Mouse (Mus musculus) monocyte, adult 5-6 weeks (primary cell): ENCODE measurements around the gene Nucb2. TPM values are rescaled to one million over a fixed set of nuclear protein-coding genes. Genes with fewer than 3 reads are reported as not detected.

Experiments used
- ATAC-seq: fragments of 153-309, 156-312 bp; replicated peaks from 2 replicates; pipeline ENCODE4 v1.8.0; 2017; ENCODE audit warnings: mild to moderate bottlenecking; ENCODE audit not compliant: low TSS enrichment, insufficient number of reproducible peaks, severe bottlenecking, poor library complexity, low FRiP score
- total RNA-seq: library from RNA; stranded (forward); fragments of 200-1000, 200-491, 200-594 nt; gene quantifications from 3 replicates; pipeline ENCODE4 v1.2.3, GENCODE M21; 2017

The Nucb2 gene
- total RNA-seq, result 19.3 to 35.3 TPM (median 33.1 TPM) in 3 replicates

DNA sequence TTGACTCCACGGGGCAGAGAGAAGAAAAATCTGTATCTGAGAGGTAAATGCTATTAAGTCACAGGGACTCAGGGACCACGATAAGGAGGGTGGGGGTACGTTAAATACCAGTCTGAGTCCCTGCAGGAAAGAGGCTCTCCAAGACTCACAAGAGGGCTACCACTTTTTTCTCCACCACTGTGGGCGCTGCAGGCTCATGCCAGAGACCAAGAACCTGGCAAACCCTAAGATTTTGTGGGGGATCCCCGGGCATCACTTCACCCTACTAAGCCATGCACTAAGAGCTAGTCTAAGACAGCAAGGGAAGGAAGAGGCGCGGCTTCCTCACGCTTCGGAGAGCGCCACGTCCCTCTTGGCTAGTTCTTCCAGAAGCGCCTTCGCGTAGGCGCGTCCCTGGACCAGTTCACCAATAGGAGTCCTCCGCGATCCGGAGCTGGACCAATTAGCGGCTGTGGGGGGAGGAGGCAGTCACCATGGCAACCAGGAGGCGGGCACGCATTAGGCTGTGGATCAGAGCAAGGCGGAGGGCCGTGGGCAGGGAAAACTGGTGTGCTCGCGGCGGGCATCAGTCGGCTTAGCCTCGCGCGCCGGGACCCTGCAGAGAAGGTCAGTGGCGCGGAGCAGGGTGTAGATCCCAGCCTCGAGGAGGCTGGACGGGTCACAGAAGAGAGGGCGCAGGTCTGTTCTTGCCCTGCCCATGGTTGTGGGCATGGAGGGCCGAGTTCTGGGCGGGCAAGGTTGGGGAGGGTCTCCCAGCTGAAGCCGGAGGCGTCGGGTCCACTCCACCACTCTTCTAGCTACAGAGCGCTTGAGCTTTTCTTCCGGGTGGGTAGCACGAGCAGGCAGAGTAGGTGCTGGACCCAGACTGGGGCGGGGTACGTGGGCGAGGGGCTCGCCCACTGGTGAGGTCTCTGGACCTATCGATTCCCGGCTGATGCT lies at the start of gene Nucb2:
TSS of gene Nucb2 (plus strand) at position 491 of the 939 bp plus-strand sequence.
- peak; percentile 100 for ATAC-seq

- no peak for ATAC-seq
These were observed 47.2 kb upstream of the Nucb2 start for GRCm38 (mm10) chr7:116456964-116457363.

GRCm38 (mm10) chr7:116457391-116457790 lies 46.8 kb upstream of the Nucb2 start:
- no peak for ATAC-seq

- ATAC-seq, result peak; percentile 93
These were observed 45.2 kb upstream of the Nucb2 start for GRCm38 (mm10) chr7:116458985-116459441.

- no peak for ATAC-seq
These were observed 42.1 kb upstream of the Nucb2 start for GRCm38 (mm10) chr7:116462114-116462513.

DNA sequence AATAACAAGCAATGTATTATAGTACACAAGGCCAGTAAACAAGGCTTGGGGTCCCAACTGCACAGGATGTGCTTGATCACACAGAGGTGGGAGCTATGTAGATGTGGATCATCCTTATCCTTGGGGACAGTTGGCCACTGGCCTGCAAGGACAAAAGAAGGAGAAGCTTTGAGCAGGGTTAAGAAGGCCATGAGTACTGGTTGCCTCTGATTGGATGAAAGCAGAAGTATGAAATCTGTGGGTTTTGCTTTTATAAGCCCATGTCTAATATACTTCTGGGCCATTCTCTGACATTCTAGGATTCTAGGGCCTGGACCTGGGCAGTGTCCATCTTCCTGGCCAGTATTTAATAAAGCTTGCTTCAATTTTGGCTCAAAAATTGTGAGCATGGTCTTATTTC lies 28.3 kb upstream of the Nucb2 start:
- no peak for ATAC-seq

GRCm38 (mm10) chr7:116476264-116476663 lies 27.9 kb upstream of the Nucb2 start:
- ATAC-seq, result peak; percentile 90

GRCm38 (mm10) chr7:116483106-116483505 lies 21.1 kb upstream of the Nucb2 start:
- no peak for ATAC-seq

- no peak for ATAC-seq
These were observed 20.4 kb upstream of the Nucb2 start for GRCm38 (mm10) chr7:116483782-116484181.

GRCm38 (mm10) chr7:116484213-116484612 lies 20.0 kb upstream of the Nucb2 start:
- ATAC-seq, result no peak

DNA sequence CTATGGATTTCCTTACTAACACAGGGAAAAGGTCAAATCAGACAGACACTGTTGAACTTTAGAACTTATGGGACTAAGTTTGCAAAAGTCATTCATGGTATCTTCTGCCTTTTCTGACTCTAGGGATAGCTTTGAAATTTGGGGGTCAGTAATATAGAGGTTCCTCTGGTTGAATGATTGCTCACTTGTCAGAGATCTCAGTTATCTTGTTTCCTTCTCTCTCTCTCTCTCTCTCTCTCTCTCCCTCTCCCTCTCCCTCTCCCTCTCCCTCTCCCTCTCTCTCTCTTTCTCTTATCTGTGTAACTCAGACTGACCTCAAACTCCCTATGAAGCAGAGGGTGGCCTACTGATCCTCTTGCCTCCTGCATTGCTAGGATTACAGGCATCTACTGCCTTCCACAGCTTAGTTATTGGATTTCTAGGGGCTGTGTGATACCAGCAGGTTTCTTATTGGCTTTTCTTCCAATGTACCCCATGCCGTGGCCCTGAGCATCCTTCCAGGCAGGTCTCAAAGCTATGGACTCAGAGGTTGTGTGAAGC lies 19.0 kb upstream of the Nucb2 start:
- ATAC-seq, result no peak

GRCm38 (mm10) chr7:116491113-116491512 lies 13.1 kb upstream of the Nucb2 start:
- ATAC-seq, result no peak; the same call in 1 of the 2 replicates

DNA sequence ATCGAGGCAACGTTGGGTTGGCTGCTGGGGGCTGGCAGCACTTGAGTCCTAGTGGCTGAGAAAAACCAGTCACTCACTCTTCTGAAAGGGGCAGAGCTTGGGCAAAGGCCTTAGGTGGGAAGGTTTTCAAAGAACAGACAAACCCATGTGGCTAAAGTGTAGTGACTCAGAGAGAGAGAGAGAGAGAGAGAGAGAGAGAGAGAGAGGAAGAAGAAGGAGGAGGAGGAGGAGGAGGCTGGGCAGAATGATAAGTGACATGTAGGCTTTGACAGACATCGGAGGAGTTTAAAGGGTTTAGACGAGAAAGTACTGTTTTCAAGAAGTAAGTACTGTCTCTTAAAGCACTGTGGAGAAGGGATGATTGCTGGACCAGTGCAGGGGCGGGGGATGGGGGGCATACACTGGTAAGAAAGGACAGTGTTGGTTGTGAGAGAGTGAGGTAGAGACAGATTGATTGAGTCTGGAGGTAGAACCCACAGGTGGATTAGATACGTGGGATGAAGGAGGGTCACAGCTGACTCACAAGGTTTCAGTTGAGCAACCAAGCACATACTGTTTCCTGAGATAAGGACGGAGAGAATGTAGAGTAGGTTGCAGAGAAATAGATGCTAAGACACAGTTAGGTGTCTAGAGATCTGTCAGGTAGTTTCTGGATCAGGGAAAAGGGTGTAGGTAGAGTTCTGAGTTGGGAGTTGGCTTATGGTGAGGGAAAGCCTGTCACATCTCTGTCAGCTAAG lies 10.7 kb upstream of the Nucb2 start:
- no peak for ATAC-seq

DNA sequence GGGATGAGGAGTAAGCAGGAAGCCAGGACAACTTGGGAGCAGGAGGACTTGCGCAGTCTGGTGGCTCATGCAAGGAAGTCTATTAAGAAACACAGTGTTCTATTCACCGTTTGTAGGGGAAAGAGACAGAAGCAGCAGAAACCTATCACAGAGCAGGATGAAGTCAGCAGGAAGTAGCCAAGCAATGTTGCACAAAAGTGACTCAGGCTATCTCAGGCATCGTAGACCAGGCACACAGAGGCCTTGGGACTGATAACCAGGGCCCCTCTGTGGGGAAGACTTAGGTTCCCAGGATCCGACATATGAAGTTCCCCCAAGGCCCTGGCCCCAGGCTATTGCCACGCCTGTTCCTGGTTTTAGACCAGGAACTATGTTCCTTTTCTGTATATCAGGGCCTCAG lies 9.6 kb upstream of the Nucb2 start:
- peak; percentile 87 for ATAC-seq

DNA sequence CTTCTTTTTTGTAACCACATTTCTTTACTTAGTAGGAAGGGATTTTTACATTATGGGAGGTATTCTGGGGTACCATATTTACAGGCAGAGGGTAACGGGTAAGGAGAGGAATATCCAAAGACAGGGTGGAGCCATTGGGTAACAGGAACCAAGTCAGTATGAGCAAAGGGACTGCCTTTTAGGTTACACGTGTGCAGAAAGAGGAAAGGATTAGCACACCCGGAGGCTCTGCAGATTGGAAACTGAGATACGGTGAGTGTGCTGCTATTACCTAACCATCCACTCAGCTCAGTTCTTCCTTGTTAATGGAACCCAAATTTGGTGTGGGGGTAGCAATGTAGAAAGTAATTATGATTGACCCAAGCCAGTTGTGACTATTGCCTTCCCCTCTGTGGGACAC lies 7.4 kb upstream of the Nucb2 start:
- no peak for ATAC-seq

DNA sequence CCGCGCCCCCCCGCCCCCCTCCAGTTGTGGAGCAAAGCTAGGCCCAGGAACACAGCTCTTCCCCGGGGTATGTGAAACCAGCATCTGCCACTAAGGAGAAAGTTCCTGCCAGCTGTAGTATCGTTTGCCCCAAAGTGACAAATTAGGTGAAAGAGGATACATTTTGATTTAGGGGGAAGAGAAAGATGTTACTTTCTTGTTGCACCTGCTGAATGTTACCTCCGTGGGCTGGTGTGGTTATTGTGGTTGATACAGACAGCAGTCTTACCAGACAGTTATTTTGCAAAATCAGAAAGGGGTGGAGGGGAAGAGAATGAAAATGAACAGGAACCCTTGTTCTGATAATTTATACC lies 625 bp downstream of the Nucb2 start:
- no peak for ATAC-seq

DNA sequence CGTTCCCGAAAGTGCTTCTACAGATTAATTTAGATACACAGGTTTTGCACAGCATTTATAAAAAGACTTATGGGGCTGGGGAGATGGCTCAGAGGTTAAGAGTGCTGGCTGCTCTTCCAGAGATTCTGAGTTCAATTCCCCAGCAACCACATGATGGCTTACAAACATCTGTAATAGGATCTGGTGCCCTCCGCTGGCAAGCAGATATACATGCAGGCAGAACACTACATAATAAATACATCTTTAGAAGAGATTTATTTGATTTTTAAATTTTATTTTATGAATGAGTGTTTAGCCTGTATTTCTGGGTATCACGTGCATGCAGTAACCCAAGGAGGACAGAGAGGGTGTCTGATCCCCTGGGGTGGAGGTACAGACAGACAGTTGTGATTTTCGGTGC lies 9.9 kb downstream of the Nucb2 start:
- no peak for ATAC-seq

- no peak for ATAC-seq
These were observed 10.4 kb downstream of the Nucb2 start for GRCm38 (mm10) chr7:116514546-116514945.

GRCm38 (mm10) chr7:116515059-116515458 lies 10.9 kb downstream of the Nucb2 start:
- no peak for ATAC-seq
